Mouse (Mus musculus) right cerebral cortex, postnatal 36 days (tissue): ENCODE results near the gene Bst2.
"Not testable (repeated sequence)": the region's sequence is repeated elsewhere in the genome, so short reads cannot be mapped to it uniquely, and the experiment has no call there.

Source experiments
- DNase-seq, 2 experiments: peaks; one replicate each; pipeline ENCODE4 v3.0.0; 2022; ENCODE audit warnings: low spot score in 2 of 2, mixed read lengths in 1 of 2

Bst2 gene

DNA sequence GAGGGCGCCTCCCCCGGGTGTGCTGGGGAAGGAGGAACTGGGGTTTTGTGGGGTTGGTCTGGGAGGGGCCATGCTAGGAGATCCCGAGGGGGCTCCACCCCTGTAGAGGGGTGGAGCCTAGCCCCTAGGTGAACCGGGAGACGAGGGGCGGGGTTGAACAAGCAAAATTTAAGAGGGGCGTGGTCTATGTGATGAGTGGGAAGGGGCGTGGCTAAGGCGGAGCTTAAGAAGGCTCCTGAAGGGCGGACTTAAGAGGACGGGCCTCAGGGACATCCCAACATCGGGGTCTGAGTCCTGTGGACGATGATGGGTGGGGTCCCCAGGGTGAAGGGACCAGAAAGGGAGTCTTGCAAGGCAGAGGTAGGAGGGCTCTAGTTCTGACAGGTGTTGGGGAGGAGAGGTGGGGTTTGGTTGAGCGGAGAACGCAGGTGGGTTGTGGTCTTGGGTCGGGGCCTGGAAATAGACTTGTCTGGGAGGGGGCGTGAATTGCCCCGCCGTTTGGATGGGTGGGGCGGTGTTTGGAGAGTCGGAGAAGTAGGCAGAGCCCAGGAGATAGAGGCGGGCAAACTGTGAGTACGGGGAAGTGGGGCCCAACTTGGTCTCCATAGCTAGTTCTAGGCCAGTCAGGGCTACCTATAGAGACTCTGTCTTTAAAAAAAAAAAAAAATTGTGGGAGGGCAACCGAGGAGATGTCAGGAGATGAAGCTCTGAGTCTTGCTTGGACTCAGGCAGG lies 21.9 kb upstream of the Bst2 start:
- no peak for DNase-seq

GRCm38 (mm10) chr8:71558071-71558957 lies 21.1 kb upstream of the Bst2 start, which contains the start of gene Tmem221:
Gene Tmem221 (minus strand): TSS chr8:71558871.
- DNase-seq, result no peak

GRCm38 (mm10) chr8:71554644-71555043 lies 17.4 kb upstream of the Bst2 start:
- DNase-seq, result no peak

- no peak for DNase-seq
Observed at GRCm38 (mm10) chr8:71554001-71554400, 16.7 kb upstream of the Bst2 start.

DNA sequence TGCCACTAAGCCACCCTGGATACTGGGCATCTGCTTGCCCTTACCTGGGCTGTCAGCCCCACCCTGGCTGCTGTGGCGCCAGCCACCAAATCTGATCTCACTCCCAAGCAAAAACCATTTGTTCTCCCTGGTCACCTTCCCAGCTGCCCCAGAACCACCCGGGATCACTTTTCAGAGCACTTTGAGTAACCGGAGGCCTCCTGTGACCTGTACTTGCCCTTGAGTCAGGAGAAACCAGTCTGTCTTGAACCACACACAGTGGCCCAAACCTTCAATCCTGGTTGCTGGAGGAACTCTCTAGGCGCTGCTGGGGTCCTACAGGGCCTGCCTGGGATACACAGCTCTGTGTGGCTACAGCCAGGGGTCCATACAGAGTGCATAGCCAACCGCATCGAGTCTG lies 15.5 kb upstream of the Bst2 start:
- no peak for DNase-seq

DNA sequence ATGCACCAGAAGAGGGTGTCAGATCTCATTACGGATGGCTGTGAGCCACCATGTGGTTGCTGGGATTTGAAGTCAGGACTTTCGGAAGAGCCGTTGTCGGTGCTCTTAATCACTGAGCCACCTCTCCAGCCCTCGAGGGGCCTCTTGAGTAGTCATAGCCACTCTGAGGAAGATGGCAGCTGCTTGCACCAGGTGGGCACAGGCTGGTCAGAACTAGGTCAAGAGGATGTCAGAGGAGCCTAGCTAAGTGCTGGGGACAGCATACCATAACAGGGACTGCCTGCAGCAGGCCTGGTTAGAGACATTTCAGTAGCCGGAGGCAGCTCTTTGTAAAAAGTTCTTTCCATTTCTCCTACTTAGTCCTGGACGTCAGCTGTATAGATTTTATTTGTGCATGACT lies 13.5 kb upstream of the Bst2 start:
- DNase-seq, result no peak

DNA sequence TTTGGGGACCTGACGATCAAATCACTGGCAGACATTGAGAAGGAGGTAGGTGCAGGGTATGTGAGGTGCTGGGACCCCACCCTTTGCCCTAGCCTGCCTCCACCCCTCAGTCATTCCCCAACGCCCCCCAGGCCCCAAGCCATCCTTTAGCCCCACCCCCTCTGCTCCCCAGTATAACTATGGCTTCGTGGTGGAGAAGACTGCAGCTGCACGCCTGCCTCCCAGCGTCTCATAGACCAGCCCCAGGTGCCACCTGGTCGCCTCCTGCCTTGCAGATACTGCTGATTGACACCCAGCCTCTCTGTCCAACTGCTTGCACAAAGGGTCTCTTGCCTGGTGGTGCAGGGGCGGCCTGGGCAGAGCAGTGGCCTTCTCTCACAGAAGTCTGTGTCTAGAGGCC lies 10.3 kb upstream of the Bst2 start:
- no peak for DNase-seq

GRCm38 (mm10) chr8:71545053-71545452 lies 7.8 kb upstream of the Bst2 start:
- DNase-seq, result no peak

- DNase-seq, result no peak
Observed at GRCm38 (mm10) chr8:71543755-71544154, 6.5 kb upstream of the Bst2 start.

DNA sequence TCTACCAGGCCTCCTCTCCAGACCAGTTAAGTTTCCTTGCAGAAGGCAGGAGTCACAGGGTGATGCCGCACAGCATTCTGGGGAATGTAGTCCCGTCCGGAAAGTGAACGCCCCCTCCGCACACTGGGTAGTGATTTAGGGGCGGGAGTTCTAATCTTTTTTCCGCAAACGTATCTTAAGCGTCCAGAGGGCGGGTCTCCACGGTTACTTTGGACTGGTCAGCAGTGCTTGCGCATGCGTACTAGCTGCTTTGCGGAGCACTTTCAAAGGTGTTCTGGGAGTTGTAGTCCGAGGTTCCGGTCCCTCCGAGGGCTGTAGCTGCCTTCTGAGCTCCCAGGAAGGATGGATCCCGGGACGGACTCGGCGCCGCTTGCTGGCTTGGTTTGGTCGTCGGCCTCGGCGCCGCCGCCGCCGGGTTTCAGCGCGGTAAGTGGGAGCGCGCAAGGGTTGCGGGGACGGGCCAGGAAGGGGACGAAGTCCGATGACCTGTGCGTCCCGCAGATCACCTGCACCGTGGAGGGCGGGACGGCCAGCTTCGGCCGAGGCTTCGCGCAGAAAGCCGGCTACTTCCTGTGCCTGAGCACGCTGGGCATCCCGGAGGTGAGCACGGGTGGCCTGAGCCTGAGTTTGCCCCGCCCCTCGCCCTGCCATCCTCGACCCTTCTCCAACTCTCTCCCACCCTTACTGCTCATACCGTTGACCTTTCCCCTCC lies 5.5 kb upstream of the Bst2 start, which contains the start of gene Mvb12a:
Gene Mvb12a, plus strand, starts transcription at position 291 of the 712 bp plus-strand sequence.
- peak; percentile 98 to 99 for DNase-seq

DNA sequence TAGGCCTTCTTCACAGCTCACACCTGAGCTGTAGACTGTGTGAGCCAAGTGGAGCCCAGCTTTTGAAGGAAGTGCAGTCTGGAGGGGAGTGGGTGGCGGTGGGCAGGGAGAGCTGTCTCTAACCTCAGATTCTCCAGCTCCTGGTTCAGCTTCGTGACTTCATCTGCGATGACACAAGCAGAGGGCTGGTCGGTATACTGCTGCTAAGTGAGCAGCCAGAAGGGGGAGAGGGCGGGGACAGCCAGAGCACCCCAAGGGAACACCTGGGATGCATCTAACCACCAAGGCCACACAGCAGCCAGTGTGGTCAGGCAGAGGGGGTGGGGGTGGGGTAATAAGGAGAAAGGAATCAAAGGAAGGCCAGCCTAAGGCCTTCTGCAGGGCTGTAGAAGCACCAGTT lies 1.6 kb downstream of the Bst2 start:
- no peak for DNase-seq

DNA sequence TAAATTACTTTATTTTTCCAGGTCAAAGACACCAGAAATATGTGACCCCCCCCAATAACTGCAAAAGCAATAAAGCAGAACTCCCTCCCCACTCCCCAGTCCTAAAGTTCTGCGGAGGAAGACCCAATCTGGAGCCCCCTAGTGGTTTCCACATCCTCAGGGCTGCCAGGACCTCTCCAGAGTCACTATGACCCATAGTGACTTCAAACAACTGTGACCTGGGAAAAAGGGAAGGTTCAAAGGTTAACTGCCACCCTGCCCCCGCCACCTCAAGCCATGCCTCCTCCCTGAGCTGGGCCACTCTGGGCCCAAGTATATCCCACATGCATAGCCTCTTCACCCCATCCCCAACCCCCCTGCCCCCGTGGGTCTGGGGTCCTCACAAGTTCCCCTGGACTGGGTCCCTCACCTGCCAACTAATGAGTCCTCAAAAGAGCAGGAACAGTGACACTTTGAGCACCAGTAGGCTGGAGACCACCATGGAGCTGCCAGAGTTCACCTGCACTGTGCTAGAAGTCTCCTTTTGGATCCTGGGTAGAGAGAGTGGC lies 2.9 kb downstream of the Bst2 start:
- DNase-seq, result no peak

GRCm38 (mm10) chr8:71530735-71531467 lies 6.4 kb downstream of the Bst2 start:
- not testable (repeated sequence) for DNase-seq

GRCm38 (mm10) chr8:71528362-71529073 lies 8.7 kb downstream of the Bst2 start:
- DNase-seq, result no peak

DNA sequence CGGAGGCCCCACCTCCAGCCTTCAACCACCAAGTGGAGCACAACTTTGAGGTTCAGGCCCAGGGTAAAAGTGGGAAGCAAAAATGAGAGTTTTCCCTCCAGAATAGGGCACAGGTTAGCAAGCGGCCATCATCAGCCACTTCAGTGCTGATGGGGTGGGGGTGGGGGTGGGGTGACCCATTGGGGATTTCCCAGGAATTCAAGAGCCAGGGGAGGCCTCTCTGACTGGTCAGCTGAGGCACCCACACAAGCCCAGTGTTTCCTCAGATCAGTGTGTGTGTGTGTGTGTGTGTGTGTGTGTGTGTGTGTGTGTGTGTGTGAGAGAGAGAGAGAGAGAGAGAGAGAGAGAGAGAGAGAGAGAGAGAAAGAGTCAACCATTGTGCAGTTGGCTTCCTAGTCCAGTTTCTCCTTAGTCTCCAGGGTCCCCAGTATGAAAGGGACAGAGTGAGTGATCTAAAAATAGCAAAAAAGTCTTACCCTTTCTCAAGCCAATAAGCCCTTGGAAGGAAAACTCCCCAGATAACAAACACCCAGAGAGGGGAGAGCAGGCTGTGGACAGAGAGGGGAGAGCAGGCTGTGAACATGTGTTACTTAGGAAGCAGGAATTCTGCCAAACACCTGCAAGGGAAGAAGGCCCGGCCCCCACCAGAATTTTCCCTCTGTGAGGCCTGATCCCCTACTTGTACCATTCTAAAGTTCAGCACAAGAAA lies 9.9 kb downstream of the Bst2 start:
- no peak for DNase-seq

GRCm38 (mm10) chr8:71526272-71526671 lies 11.0 kb downstream of the Bst2 start:
- DNase-seq, result no peak

DNA sequence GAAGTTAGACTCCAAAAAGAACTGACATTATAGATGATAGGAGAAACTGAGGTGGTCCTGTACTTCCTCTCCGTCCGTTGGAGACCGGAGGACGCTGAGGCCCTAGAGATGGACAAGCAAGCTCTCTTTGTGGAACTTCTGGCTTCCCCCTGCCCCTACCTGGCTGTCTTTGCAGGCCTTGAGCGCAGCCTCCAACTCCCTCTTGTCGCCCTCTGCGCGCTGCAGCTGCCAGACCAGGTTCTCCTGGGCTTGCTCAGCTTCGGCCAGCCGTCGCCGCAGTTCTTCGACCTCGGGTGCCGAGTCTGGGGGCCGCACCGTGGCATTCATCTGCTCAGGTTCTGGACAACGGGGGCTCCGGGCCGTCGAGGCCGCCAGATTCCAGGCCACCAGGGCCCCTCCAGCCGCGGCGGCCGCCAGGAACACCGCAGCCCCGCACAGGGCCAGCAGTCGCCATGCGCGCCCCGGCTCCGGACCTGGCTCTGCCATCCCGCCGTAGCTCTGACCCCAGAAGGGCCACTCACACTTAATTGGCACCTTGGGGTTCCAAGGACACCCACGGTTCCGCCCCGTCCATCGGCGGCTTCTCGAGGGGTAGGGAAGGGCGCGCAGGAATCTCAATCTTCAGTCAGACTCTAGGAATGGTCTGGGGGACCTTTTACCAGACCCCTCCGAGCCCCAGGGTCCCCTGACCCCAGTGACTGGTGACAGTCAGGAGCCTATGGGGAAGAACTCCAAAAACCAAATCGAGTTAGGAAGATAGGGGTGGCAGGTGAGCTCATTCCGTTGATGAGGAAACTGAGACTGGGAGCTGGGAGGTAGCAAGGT lies 11.8 kb downstream of the Bst2 start, which contains the start of gene Ccdc194:
Gene Ccdc194, minus strand, starts transcription at position 486 of the 825 bp plus-strand sequence.
- DNase-seq, result no peak

DNA sequence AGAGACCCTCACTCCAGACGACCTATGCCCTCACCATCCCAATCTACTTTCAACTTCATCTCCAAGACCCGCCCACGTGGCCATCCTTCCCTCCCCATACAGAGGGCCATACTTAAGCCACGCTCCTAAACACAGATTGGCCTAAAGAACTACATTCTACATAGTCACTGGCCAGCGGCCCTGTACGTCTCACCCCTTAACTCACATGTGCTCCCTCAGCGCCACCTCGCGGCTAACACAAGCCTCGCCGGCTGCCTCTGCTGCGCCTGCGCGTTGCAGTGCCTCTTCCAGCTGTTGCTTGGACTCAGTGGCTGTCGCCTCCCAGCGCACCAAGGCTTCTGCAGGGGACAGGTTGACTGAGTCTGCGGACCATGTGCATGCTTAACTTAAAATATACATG lies 15.6 kb downstream of the Bst2 start:
- DNase-seq, result peak; percentile 81 to 84
